In the genomic region with DNA sequence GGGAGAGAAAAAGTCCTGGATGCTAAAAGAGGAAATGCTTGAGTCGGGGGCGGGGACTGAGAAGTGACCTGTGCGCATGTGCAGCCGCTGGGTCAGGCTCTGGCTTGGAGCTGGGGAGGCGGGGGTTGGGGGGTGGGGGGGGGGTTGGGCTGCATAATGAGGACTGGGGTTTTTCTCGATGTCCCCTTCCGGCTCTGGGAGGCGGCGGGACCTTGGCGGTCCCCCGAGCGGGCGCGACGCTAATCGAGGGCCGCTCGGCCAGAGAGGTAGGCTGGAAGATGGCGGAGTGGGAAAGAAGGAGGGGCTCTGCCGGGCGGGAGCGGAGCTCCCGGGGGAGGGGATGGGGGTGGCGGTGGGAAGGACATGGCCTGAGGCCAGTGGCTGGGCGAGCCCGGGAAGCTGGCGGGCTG, we compare ENCODE assay signal across 8 mouse cellular contexts. TPM values are rescaled to one million over a fixed set of nuclear protein-coding genes. Genes with fewer than 3 reads are reported as not detected.
DNase-seq lines count a peak whose midpoint lies in the region; ATAC-seq and TF ChIP-seq lines count a peak whose summit lies in the region.

No protein-coding gene starts in this region.

- H3K36me3 ChIP-seq in ES-E14 (ENCODE audit: control insufficient read depth, insufficient read depth, low read length, poor library complexity, severe bottlenecking), result no peaks in the 10 kb centered on the region
- no peaks in the 10 kb centered on the region for H3K36me3 ChIP-seq in forebrain, embryonic 13.5 days (ENCODE audit: poor library complexity, severe bottlenecking)
- no peaks in the 10 kb centered on the region for H3K36me3 ChIP-seq in lung, embryonic 15.5 days

- no peaks in the 10 kb centered on the region for H3K9me3 ChIP-seq in ES-E14 (ENCODE audit: control insufficient read depth, insufficient read depth, low read depth, low read length)
- no peaks in the 10 kb centered on the region for H3K9me3 ChIP-seq in forebrain, embryonic 13.5 days (replicated peaks)
- H3K9me3 ChIP-seq in lung, embryonic 15.5 days, result no peaks in the 10 kb centered on the region

- no peak for TF ChIP-seq CTCF in layer of hippocampus, adult 2 months (conservative IDR thresholded peaks at IDR 0.05)
- TF ChIP-seq CTCF in olfactory bulb, adult 2 months (IDR thresholded peaks at IDR 0.05; ENCODE audit: insufficient read depth, low read depth, low read length), result no peak

- H3K9ac ChIP-seq in ES-E14 (ENCODE audit: insufficient read depth, low read depth, low read length, poor library complexity, severe bottlenecking), result peak overlapping the region; percentile 87
- peak overlapping the region; percentile 62 for H3K9ac ChIP-seq in forebrain, embryonic 13.5 days
- H3K9ac ChIP-seq in lung, embryonic 15.5 days, result peak overlapping the region; percentile 38

- H3K4me1 ChIP-seq in ES-E14 (ENCODE audit: control insufficient read depth in 2 of 2, insufficient read depth in 2 of 2, low read length in 2 of 2, poor library complexity in 1 of 2), result 0 out of 4 replicates have a peak, but pooled peaks cover 0 to 2% of the 10 kb centered on the region in 2 experiments
- peaks cover 9% of the 10 kb centered on the region; the same call in 1 of the 2 replicates for H3K4me1 ChIP-seq in forebrain, embryonic 13.5 days
- H3K4me1 ChIP-seq in lung, embryonic 15.5 days, result peaks cover 7% of the 10 kb centered on the region
- peaks cover 3% of the 10 kb centered on the region; the same call in 1 of the 2 replicates for H3K4me1 ChIP-seq in olfactory bulb, adult 2 months (ENCODE audit: control insufficient read depth, insufficient read depth, low read length)

- no peaks in the 10 kb centered on the region for H3K27me3 ChIP-seq in forebrain, embryonic 13.5 days
- no peaks in the 10 kb centered on the region for H3K27me3 ChIP-seq in lung, embryonic 15.5 days

- peak; percentile 26 for DNase-seq in ES-E14 (ENCODE audit: low read depth, low spot score)
- DNase-seq in heart, postnatal 36 days, result peak; percentile 72 to 83
- peak; percentile 28 to 51 for DNase-seq in layer of hippocampus, adult 2 months (ENCODE audit: low spot score in 2 of 2)
- DNase-seq in thymus, postnatal 36 days, result peak; percentile 73 to 78

- H3K27ac ChIP-seq in ES-E14 (ENCODE audit: insufficient read depth, low read depth, low read length, poor library complexity, severe bottlenecking), result peak overlapping the region; percentile 94
- peak overlapping the region; percentile 91 for H3K27ac ChIP-seq in forebrain, embryonic 13.5 days
- peak overlapping the region; percentile 93 for H3K27ac ChIP-seq in layer of hippocampus, adult 2 months
- H3K27ac ChIP-seq in lung, embryonic 15.5 days, result peak overlapping the region; percentile 96
- H3K27ac ChIP-seq in olfactory bulb, adult 2 months (ENCODE audit: insufficient read depth, low read depth, low read length), result peak overlapping the region; percentile 90; the same call in 1 of the 2 replicates

- no peak for TF ChIP-seq POLR2A in olfactory bulb, adult 2 months (IDR thresholded peaks at IDR 0.05; ENCODE audit: insufficient read depth, low read depth, low read length)

- intact Hi-C loops in heart, postnatal 36 days (cut with DNase I), result loop anchor here (1.0 kb wide), 1 partner anchor 81 kb away; no protein-coding TSS in a partner anchor

- peak; percentile 68 for ATAC-seq in cerebellum, adult (ENCODE audit: insufficient number of reproducible peaks, low FRiP score, low TSS enrichment)
- peak; percentile 83 for ATAC-seq in forebrain, embryonic 13.5 days
- ATAC-seq in lung, embryonic 15.5 days (ENCODE audit: borderline replicate concordance, extremely low read depth, low FRiP score, low TSS enrichment), result peak; percentile 82

- peak overlapping the region; percentile 52 for H3K4me2 ChIP-seq in forebrain, embryonic 13.5 days
- peak overlapping the region; percentile 46 for H3K4me2 ChIP-seq in lung, embryonic 15.5 days

- peak overlapping the region; percentile 77 to 93 for H3K4me3 ChIP-seq in ES-E14 (ENCODE audit: insufficient read depth in 1 of 2, low read depth in 1 of 2, low read length in 2 of 2, poor library complexity in 1 of 2, severe bottlenecking in 1 of 2)
- peak overlapping the region; percentile 45 for H3K4me3 ChIP-seq in forebrain, embryonic 13.5 days
- peak overlapping the region; percentile 63 for H3K4me3 ChIP-seq in layer of hippocampus, adult 2 months
- peak overlapping the region; percentile 43 for H3K4me3 ChIP-seq in lung, embryonic 15.5 days
- H3K4me3 ChIP-seq in olfactory bulb, adult 2 months (ENCODE audit: insufficient read depth, low read depth, low read length), result peak overlapping the region; percentile 72

- in situ Hi-C loops in ES-E14 (cut with MboI; ENCODE audit: low sequenced_read_pairs in 2 of 2, unreplicated experiment in 2 of 2), result loop anchor here in 1 of 2 experiments (25.0 kb wide), 1 partner anchor 105 kb away; no protein-coding TSS in a partner anchor

- 26% methylated on average over 25 of the region's 27 CpGs for WGBS in forebrain, embryonic 13.5 days
- 13% methylated on average over 27 of the region's 27 CpGs for WGBS in lung, embryonic 15.5 days
- WGBS in olfactory bulb, adult 2 months, result 17% methylated on average over 27 of the region's 27 CpGs

TF ChIP-seq in ES-E14, 5 proteins besides CTCF, POLR2A, EP300 and RAD21:
- TF ChIP-seq ZNF384 (IDR thresholded peaks at IDR 0.05; ENCODE audit: low read depth, low read length), result no peak
- no peak for TF ChIP-seq ZC3H11A (IDR thresholded peaks at IDR 0.05; ENCODE audit: borderline replicate concordance, low read depth, low read length)
- TF ChIP-seq HCFC1 (IDR thresholded peaks at IDR 0.05; ENCODE audit: borderline replicate concordance, insufficient read depth, low read length), result no peak
- no peak for TF ChIP-seq CHD2 (IDR thresholded peaks at IDR 0.05; ENCODE audit: low read depth, low read length)
- TF ChIP-seq MAFK (IDR thresholded peaks at IDR 0.05; ENCODE audit: insufficient read depth, low read depth, low read length), result no peak

RNA-seq across cellular contexts. Expression of gene Xiap, which starts 8.3 kb away (rescaled TPM):
- total RNA-seq in ES-E14 (2012; rRNA removed), result 18.0 and 22.2 TPM in 2 replicates
- 12.0 TPM in 2 replicates for polyA plus RNA-seq in forebrain, embryonic 13.5 days (2015; fragmentation: Nextera tagmentation; extraction: Ambion mirVana)
- total RNA-seq in heart, postnatal 36 days (2021), result 10 to 100 TPM; 32.7 to 33.1 TPM
- 10 to 100 TPM; 46.1 to 51.7 TPM for total RNA-seq in layer of hippocampus, adult 2 months (2021)
- 14.8 and 16.5 TPM in 2 replicates for polyA plus RNA-seq in lung, embryonic 15.5 days (2015; fragmentation: Nextera tagmentation; extraction: Ambion mirVana)
- 56.1 TPM in 1 of 2 replicates, not detected in the other for polyA plus RNA-seq in olfactory bulb, adult 2 months (2012; ENCODE audit: insufficient read depth, insufficient read length, low replicate concordance, missing spikeins)

Comparison
In these comparisons a context has a peak if more than half of its experiments do, and no peak if none do; other contexts are left out.
1. Peak in every context shown above with its lines: DNase-seq, ATAC-seq, H3K4me3 ChIP-seq and H3K27ac ChIP-seq.
2. DNase-seq: peak in every context shown above with its lines; median percentile 78 in heart, postnatal 36 days; 76 in thymus, postnatal 36 days; 40 in layer of hippocampus, adult 2 months; 26 in ES-E14.